8 mouse cellular contexts compared by ENCODE assay signal in the genomic region with DNA sequence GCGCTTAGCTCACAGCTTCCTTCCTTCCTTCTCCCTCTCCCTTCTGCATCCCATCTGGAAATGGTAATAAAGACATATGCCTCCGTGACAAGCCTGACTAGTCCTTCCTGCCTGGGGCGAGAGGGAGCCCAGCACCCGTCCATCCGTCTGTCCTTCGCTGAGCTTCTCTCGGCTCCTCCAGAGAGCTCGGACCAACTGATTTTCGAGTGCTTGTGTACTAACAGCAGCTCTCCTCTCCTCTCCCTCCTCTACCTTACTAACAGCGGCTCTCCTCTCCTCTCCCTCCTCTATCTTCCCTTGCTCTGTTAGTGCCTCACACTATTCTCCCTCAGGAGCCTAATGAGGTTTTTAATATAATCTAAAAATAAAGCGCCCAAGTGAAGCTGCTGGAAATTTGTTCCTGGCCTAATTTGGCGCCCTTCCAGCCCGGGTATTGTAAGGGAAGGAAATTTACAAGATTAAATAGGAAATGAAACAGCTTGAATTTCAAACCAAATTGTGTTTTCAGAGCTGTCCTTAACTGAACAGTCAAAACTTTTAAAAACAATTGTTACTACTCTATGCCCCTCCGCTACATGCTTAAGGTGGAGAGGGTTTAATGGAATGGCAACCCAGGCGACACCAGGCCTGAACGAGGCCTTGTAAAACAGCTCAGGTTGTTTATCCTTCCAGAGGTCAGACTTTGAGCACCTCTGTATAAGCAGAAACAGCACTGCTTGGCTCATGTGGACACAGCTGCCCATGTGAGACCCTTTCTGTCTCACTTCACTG. TPM values are rescaled to one million over a fixed set of nuclear protein-coding genes. Genes with fewer than 3 reads are reported as not detected.
DNase-seq lines count a peak whose midpoint lies in the region; ATAC-seq lines count a peak whose summit lies in the region.

No protein-coding gene starts in this region.

- no peak for DNase-seq in frontal cortex, postnatal 14 days (ENCODE audit: low spot score in 2 of 2)
- peak; percentile 63 for DNase-seq in testis, postnatal 10 days (ENCODE audit: low spot score)
- no peak for DNase-seq in testis, postnatal 14 days (ENCODE audit: low spot score)
- peak; percentile 37 to 70 for DNase-seq in kidney, postnatal 36 days
- DNase-seq in spleen, adult 18-20 months: no peak

- peak; percentile 27; the same call in 1 of the 2 replicates for ATAC-seq in frontal cortex, adult (ENCODE audit: low TSS enrichment)
- ATAC-seq in CD4-positive, CD25-positive, alpha-beta regulatory T cell, adult 4 months: no peak
- no peak for ATAC-seq in activated CD4-positive, CD25-positive, alpha-beta regulatory T cell, adult 4 months

RNA-seq across cellular contexts. Expression of gene 1700010B08Rik, which starts 16.9 kb away (rescaled TPM):
- polyA plus RNA-seq in CD4-positive, CD25-positive, alpha-beta regulatory T cell, adult 4 months (2017; shearing (Covaris generic)): not detected
- polyA plus RNA-seq in activated CD4-positive, CD25-positive, alpha-beta regulatory T cell, adult 4 months (2017; shearing (Covaris generic)): not detected

RNA-seq across cellular contexts. Expression of gene Vapb, which starts 35.0 kb away (rescaled TPM):
- polyA plus RNA-seq in CD4-positive, CD25-positive, alpha-beta regulatory T cell, adult 4 months (2017; shearing (Covaris generic)): 1 to 10 TPM; 1.5 to 1.7 TPM
- 1 to 10 TPM; 1.8 to 2.0 TPM for polyA plus RNA-seq in activated CD4-positive, CD25-positive, alpha-beta regulatory T cell, adult 4 months (2017; shearing (Covaris generic))

RNA-seq across cellular contexts. Expression of gene Rab22a, which starts 42.7 kb away (rescaled TPM):
- 1 to 10 TPM; 7.3 to 8.7 TPM for polyA plus RNA-seq in CD4-positive, CD25-positive, alpha-beta regulatory T cell, adult 4 months (2017; shearing (Covaris generic))
- 1 to 10 TPM; 6.8 to 7.5 TPM for polyA plus RNA-seq in activated CD4-positive, CD25-positive, alpha-beta regulatory T cell, adult 4 months (2017; shearing (Covaris generic))

Comparison
In these comparisons a context has a peak if more than half of its experiments do, and no peak if none do; other contexts are left out.
1. DNase-seq: peak in testis, postnatal 10 days (single experiment) and kidney, postnatal 36 days (2 of 2); none in frontal cortex, postnatal 14 days (0 of 2), testis, postnatal 14 days (single experiment) and spleen, adult 18-20 months (0 of 2).